Mouse (Mus musculus) left cerebral cortex, postnatal 25 days (tissue): Measurements from ENCODE around the gene Cdk2ap1. TPM values are rescaled to one million over a fixed set of nuclear protein-coding genes. Genes with fewer than 3 reads are reported as not detected.
"Not testable (repeated sequence)": the region's sequence is repeated elsewhere in the genome, so short reads cannot be mapped to it uniquely, and the experiment has no call there.

Experiments used
- DNase-seq, 2 experiments: peaks; one replicate each; pipeline ENCODE4 v3.0.0; 2022; ENCODE audit warnings: low spot score in 2 of 2, mixed read lengths in 1 of 2
- intact Hi-C: fragments of 180-260 bp; cut with DNase I; formaldehyde crosslinking; loops from one replicate; pipeline ENCODE4 v1.15.1; 2025
- total RNA-seq, 2 experiments: library from RNA; stranded (reverse); gene quantifications; 2 replicates each; pipeline ENCODE4 v1.2.3; 2021

Cdk2ap1 gene
- total RNA-seq, 2 experiments from 2014 or later: 154 to 177 TPM

DNA sequence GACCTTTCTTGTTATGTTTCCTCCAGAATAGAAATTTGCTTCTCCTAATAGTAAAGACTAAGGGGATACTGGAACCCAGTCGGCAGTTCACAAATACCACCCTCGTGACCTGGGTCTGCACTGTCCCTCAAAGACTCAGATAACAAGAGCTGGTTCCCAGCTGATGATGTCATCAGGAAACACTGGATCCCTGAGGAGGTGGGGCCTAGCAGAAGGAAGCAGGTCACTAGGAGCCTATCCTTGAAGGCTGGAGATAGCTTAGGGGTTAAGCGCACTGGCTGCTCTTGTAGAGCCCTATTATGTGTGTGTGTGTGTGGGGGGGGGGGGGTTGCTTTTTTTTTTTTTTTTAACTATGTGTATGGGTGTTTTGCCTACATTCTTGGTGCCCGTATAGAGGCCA, 62.8 kb downstream of the Cdk2ap1 start:
- intact Hi-C loops: no loop called here
- DNase-seq: no peak

DNA sequence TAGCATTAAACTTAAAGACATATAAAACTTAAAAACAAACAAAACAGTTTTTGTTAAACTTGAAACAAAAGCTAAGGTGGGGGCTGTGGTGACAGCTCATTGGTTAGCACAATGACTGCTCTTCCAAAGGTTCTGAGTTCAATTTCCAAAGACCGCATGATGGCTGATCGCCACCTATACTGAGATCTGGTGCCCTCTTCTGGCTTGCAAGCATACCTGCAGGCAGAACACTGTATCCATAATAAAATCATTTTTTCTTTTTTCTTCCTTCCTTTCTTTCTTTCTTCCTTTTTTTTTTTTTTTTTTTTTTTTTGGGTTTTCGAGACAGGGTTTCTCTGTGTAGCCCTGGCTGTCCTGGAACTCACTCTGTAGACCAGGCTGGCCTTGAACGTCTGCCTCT, 63.6 kb downstream of the Cdk2ap1 start:
- intact Hi-C loops, DNase-seq: not testable (repeated sequence)

GRCm38 (mm10) chr5:124296475-124296874, 66.4 kb downstream of the Cdk2ap1 start:
- intact Hi-C loops: no loop called here
- no peak for DNase-seq

Other genes starting within 250 kb of the Cdk2ap1 start
- 10 to 100 TPM; 45.9 to 57.4 TPM for gene Arl6ip4, start 247.0 kb downstream of the Cdk2ap1 start, total RNA-seq
- 100 to 1,000 TPM; 275 to 292 TPM for gene Pitpnm2, start 113.3 kb downstream of the Cdk2ap1 start, total RNA-seq
- 10 to 100 TPM; 17.5 to 23.1 TPM for gene Mphosph9, start 35.1 kb downstream of the Cdk2ap1 start, total RNA-seq
- 10 to 100 TPM; 16.4 to 17.5 TPM for gene 2810006K23Rik, start 35.0 kb downstream of the Cdk2ap1 start, total RNA-seq
- 100 to 1,000 TPM; 162 to 174 TPM for gene Sbno1, start 62.9 kb upstream of the Cdk2ap1 start, total RNA-seq
- gene Kmt5a, start 76.8 kb upstream of the Cdk2ap1 start, total RNA-seq: 10 to 100 TPM; 57.6 to 66.0 TPM
- 10 to 100 TPM; 18.6 to 19.7 TPM for gene Rilpl2, start 115.3 kb upstream of the Cdk2ap1 start, total RNA-seq
- gene Snrnp35, start 120.1 kb upstream of the Cdk2ap1 start, total RNA-seq: 10 to 100 TPM; 21.0 to 27.2 TPM
- 10 to 100 TPM; 75.2 to 95.7 TPM for gene Rilpl1, start 168.3 kb upstream of the Cdk2ap1 start, total RNA-seq
- 100 to 1,000 TPM in 1 of 2 experiments, 10 to 100 TPM in 1; 96.4 to 113 TPM for gene Tmed2, start 177.6 kb upstream of the Cdk2ap1 start, total RNA-seq
- 10 to 100 TPM; 22.0 to 27.9 TPM for gene Ddx55, start 189.8 kb upstream of the Cdk2ap1 start, total RNA-seq
- gene Eif2b1, start 216.0 kb upstream of the Cdk2ap1 start, total RNA-seq: 10 to 100 TPM; 31.3 to 31.7 TPM
- 10 to 100 TPM; 26.6 to 30.5 TPM for gene Gtf2h3, start 216.1 kb upstream of the Cdk2ap1 start, total RNA-seq